Mouse (Mus musculus) Muller cell, postnatal 12 days (primary cell): ENCODE results near the gene Fam13a.

Experiments used
- DNase-seq: peaks from one replicate; pipeline ENCODE4 v3.0.0-alpha.2; 2015; ENCODE audit errors: inconsistent ontology term

Fam13a gene

GRCm38 (mm10) chr6:59024164-59024724 is at the start of gene Fam13a:
Gene Fam13a, minus strand, starts transcription at chr6:59024549.
- peak; percentile 90 for DNase-seq

- DNase-seq: no peak
These were observed 48.0 kb upstream of the Fam13a start for GRCm38 (mm10) chr6:59072096-59073060.

DNA sequence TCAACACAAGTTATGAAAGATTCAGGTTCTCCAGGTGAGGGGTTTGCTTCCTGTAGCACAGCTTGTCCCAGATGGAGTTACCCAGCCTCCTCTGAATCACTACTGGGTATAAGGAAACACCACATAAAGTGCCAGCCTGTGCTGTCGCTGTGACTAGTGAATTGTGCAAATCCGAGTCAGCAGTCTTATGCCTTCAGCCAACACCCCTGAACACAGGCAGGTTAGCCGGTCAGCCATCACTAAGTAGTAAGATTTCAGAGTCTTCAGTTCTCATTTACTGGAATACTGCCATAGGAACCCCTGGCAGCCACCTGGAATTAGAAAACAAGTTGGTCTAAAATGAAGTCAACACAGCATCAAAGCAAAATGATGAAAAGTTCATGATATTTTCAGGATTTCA is 47.3 kb upstream of the Fam13a start:
- no peak for DNase-seq

GRCm38 (mm10) chr6:59068187-59068586 is 43.8 kb upstream of the Fam13a start:
- peak; percentile 79 for DNase-seq

DNA sequence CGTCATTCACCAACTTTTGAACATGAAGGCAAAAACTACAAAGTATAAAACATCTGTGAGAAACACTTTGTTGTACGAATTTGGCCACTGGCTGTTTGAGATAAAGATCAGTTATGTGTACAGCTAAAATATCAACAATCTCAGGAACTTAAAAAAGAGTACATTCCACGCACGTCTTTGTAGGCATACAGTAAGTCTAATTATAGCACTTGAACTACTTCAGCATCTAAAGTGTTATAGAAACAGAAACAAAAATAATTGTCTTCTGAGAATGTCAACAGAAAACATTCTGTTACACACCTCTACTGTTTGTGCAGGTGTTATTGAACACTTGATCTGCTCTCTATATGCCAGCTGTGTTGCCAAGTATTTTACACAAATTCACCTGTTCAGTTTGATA is 40.1 kb upstream of the Fam13a start:
- DNase-seq: no peak

DNA sequence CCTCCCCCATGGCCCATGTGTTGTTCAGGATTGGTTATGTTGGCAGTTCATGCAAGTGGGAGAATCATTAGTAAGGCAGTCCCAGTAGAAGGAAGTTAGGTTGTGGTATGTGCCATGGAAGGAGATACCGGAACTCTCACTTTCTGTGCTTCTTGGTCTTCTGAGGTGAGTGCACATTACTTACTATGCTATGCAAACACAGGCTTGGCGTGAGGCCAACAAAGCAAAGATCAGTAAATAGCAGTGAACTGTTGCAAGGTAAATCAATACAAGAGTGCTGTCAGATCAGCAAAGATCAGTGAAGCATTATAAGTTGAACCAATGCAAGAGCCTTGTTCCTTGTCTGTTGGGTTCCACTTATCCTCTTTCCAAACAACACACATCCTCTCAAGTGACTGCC is 28.9 kb upstream of the Fam13a start:
- DNase-seq: no peak

GRCm38 (mm10) chr6:59039719-59040118 is 15.4 kb upstream of the Fam13a start:
- no peak for DNase-seq

DNA sequence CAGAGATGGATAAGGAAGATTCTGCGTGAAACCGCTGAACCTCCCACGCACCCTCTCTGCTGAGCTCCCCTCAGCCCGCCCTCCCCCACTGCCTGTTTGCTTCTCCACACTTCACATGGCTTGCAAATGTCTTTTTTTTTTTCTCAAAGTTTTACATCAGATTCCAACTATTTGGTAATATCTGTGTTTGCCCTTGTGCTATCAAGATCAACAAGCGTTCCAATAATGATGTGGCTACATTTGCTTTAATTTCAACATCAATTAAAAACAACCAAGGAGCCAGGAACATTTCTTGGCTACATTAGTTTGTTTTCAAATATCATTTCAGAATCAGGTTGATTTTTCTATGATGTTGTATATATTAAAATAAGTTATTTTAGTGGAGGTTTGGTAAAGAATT is 8.4 kb upstream of the Fam13a start:
- no peak for DNase-seq

DNA sequence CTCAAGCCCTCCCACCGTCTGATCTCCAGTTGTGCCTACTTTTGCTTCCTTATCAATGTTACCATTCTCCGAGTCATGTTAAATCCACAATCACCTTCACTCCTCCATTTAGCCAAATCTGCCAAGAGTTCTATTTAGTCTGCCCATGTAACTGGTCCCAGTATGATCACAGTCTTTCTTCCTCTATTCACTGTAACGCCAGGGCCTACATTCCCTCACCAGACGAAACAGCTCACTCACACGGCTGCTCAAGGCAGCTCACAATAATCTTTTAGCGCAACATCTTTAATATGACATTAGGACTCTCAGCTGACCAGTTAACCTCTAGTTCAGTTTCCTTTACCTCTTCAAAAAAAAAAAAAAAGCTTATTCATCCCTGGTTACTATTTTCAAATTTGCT is 7.2 kb upstream of the Fam13a start:
- no peak for DNase-seq

GRCm38 (mm10) chr6:59030667-59031066 is 6.3 kb upstream of the Fam13a start:
- no peak for DNase-seq

- no peak for DNase-seq
These were observed 5.7 kb upstream of the Fam13a start for GRCm38 (mm10) chr6:59030037-59030436.

DNA sequence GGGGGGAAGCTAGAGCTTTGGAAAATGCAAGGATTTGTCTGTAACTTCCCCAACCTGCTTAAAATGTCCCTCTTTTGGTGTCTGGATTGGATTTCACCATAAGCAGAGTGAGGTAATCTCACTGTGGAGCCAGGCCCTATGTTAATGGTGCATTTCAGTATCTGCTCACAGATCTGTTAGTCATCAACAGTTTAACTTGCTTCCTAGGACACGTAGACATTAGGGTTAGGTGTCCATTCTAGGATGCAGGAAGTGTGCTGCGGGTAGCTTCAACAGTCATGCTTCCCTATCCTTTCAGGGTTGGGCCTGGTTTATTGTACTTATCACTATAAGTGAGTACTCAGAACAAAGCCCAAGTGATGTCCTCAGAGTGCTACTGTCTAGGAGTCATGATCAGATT is 4.5 kb upstream of the Fam13a start:
- DNase-seq: no peak

DNA sequence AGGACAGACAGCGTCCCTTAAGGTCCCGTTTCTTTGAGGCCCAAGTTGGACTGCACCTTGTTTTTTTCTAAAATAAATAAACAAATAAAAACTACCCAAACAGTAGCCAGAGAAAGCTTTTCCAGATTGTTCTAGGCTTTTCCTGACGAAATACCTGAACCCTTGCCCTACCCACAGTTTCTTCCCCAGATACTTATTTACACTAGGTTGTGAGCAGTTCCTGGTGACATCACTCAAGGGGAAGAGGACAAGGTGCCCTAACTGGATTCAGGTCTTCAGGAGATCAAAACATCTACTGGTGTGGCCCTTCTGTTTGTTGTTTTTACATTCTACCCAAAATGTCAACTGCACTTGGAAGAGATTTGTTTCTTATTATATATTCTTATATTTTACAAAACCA is 457 bp upstream of the Fam13a start:
- DNase-seq: peak; percentile 7

- DNase-seq: no peak
These were observed 740 bp downstream of the Fam13a start for GRCm38 (mm10) chr6:59023455-59024163.

DNA sequence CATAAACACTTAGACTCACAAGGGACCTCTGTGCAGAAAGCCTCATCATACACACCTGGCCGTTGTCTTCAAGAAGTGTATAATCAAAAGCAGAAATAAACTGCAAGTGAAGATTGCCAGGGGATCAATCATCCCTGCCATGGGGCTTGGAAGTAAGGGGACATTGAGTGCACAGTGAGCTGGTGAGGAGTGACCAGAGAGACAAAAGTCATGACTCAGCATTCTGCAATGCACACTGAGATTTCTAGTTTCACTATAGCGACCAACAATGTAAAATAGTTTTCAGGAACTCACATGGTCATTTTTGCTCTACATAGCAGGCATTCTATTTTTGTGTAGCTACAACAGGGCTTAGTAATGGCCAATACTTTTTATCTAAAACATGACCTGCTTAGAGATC is 1.7 kb downstream of the Fam13a start:
- peak; percentile 51 for DNase-seq

DNA sequence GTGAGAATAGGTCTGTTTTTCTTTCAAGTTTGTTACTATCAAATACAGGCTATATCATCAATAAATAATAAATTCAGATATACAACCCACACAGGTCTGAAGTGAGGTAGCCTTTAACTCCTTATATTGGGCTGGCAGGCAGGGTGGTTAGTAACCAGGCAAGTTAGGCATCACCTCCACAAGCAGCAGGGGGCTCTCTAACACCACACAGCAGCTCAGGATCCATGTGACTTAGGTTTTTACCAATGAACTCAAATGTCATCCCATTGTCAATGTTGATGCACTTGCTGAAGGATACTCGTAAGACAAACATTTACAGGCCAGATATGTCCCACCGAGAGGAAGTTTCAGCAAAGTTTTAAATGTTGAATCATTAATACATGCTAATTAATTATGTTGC is 4.0 kb downstream of the Fam13a start:
- DNase-seq: no peak

GRCm38 (mm10) chr6:59019847-59020246 is 4.5 kb downstream of the Fam13a start:
- DNase-seq: no peak

DNA sequence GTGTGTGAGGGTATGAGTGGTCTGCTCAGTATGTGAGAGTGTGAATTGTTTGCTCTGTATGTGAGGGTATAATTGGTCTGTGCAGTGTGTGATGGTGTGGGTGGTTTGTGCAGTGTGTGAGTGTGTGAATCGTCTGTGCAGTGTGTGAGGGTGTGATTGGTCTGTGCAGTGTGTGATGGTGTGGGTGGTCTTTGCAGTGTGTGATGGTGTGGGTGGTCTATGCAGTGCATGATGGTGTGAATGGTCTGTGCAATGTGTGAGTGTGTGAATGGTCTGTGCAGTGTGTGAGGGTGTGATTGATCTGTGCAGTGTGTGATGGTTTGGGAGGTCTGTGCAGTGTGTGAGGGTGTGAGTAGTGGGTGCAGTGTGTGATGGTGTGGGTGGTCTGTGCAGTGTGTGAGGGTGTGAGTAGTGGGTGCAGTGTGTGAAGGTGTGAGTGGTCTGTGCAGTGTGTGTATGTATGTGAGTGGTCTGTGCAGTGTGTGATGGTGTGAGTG is 8.0 kb downstream of the Fam13a start:
- DNase-seq: no peak

GRCm38 (mm10) chr6:59014760-59015159 is 9.6 kb downstream of the Fam13a start:
- no peak for DNase-seq

DNA sequence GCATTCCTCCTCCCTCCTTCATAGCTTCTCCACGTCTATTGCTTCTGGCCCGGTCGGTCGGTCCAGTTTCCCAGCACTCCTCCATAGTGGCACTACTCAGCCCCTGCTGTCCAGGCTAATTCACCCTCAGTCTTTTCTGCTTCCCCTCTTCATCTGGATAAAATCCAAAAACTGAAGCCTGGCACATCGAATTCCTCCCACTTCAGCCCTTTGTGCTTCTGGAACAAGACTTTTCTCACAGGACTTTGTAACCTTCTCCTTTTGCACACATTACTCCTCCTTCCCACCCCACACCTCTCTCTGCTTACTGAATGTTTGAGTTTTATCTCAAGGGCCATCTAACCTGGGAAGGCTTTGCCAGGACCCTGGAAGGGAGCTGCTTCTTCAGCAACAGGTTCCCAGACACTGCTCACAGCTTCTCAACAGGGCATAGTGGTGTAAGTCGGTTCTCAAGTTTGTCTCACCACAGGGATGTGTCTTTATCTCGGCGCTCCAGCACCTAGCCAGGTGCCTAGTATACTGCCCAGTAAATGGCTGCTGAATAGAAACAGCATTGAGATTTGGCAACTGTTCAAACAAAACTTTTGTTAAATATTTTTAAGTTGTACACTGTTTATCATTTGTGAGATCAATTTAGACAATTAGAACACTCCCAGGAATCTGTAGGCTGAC is 10.1 kb downstream of the Fam13a start:
- DNase-seq: no peak

GRCm38 (mm10) chr6:59010792-59011191 is 13.6 kb downstream of the Fam13a start:
- no peak for DNase-seq

- DNase-seq: no peak
These were observed 19.7 kb downstream of the Fam13a start for GRCm38 (mm10) chr6:59004630-59005029.
